Mouse (Mus musculus) intestine, embryonic 15.5 days (tissue): ENCODE results near the gene Defb19. TPM values are rescaled to one million over a fixed set of nuclear protein-coding genes. Genes with fewer than 3 reads are reported as not detected.

Experiments
- ATAC-seq: fragments of 200-750 bp; cut with Nextera tagmentation; 2 replicates; pipeline ENCODE4 v1.8.0; 2017; ENCODE audit warnings: moderate TSS enrichment, moderate library complexity
- H3K27ac ChIP-seq: fragments of 300-500 bp; sonication (generic); 2 replicates; pipeline ENCODE4 v1.5.1; 2015; ENCODE audit warnings: mild to moderate bottlenecking, inconsistent platforms
- H3K27me3 ChIP-seq: fragments of 300-500 bp; sonication (generic); replicated peaks from 2 replicates; pipeline ENCODE4 v1.6.1; 2015; ENCODE audit warnings: inconsistent platforms
- H3K36me3 ChIP-seq: fragments of 300-500 bp; sonication (generic); 2 replicates; pipeline ENCODE4 v1.6.1; 2015; ENCODE audit warnings: inconsistent platforms
- H3K4me1 ChIP-seq: fragments of 300-500 bp; sonication (generic); replicated peaks from 2 replicates; pipeline ENCODE4 v1.6.1; 2015; ENCODE audit warnings: inconsistent platforms
- H3K4me2 ChIP-seq: fragments of 300-500 bp; sonication (generic); replicated peaks from 2 replicates; pipeline ENCODE4 v1.6.1; 2015; ENCODE audit warnings: mild to moderate bottlenecking, inconsistent platforms
- H3K4me3 ChIP-seq: fragments of 300-500 bp; sonication (generic); replicated peaks from 2 replicates; pipeline ENCODE4 v1.5.1; 2015; ENCODE audit warnings: inconsistent platforms
- H3K9ac ChIP-seq: fragments of 300-500 bp; sonication (generic); 2 replicates; pipeline ENCODE4 v1.6.1; 2015; ENCODE audit warnings: inconsistent platforms
- H3K9me3 ChIP-seq: fragments of 300-500 bp; sonication (generic); 2 replicates; pipeline ENCODE4 v1.6.1; 2016; ENCODE audit warnings: inconsistent platforms
- WGBS: fragments of 180-500 bp; shearing (Covaris S2); methylation state at CpG from one replicate; pipeline ENCODE4 v1.1.7; 2015; 5-methylcytosine and 5-hydroxymethylcytosine counted together
- polyA plus RNA-seq: library from polyadenylated mRNA; unstranded; fragments of >200 nt; fragmentation: Nextera tagmentation; extraction: Ambion mirVana; gene quantifications from 2 replicates; pipeline ENCODE4 v1.2.1, GENCODE M21; 2015

Gene Defb19
- polyA plus RNA-seq = not detected in 2 replicates

DNA sequence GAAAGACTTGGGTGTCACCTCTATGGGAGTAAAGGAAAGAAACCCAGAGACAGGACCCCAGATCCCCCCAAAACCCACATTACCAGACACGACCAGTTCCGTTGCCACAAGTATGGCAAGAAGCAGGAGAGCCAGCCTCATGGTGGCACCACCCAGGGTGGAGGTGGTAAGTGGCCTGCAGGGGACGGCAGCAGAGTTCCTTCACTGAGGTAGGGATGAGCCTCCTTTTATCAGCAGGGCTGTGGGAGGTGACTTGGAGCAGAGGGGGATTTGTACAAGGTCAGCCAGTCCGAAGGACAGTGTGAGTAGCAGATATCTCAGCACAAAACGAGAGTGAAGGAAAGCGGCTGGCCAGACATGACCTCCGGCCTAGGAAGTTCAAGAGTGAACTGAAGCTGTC is at the start of gene Defb19:
Gene Defb19, minus strand, starts transcription at position 206 of the 400 bp plus-strand sequence.
- no peak within 1 kb of the TSS for H3K27ac ChIP-seq
- 64% methylated on average over 7 of the region's 7 CpGs for WGBS

DNA sequence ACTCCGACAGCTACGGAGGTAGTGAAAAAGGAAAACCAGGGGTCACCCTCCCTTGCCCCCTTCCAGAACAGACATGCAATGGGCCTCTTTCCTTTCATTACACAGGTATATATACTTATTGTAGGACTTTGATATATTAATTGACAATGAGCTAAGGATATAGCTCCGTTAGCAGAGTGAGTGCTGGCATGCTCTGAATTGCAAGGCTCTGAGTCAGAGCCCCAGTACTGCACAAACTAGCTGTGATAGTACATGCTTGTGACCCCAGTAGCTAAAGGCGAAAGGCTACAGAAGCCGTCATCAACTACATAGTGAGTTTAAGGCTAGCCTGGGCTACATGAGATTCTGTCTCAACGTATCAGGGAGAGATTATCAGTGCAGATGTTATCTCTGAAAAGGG is 49.8 kb upstream of the Defb19 start:
- H3K4me3 ChIP-seq = no peak overlapping the region
- ATAC-seq = no peak
- no peaks in the 10 kb centered on the region for H3K36me3 ChIP-seq
- no peak overlapping the region for H3K4me2 ChIP-seq
- H3K27me3 ChIP-seq = peaks cover 31% of the 10 kb centered on the region
- no peak overlapping the region for H3K9ac ChIP-seq
- H3K27ac ChIP-seq = no peak overlapping the region
- 83% methylated on average over 6 of the region's 6 CpGs for WGBS
- H3K4me1 ChIP-seq = peaks cover 10% of the 10 kb centered on the region
- H3K9me3 ChIP-seq = no peaks in the 10 kb centered on the region

More for the DNA sequence above, at the start of gene Defb19:
- Histone ChIP-seq H3K27me3 (no peaks in the 10 kb centered on the region), H3K36me3 (no peaks in the 10 kb centered on the region), H3K4me2 (no peak within 1 kb of the TSS), H3K9me3 (no peaks in the 10 kb centered on the region), H3K9ac (no peak within 1 kb of the TSS), H3K4me3 (no peak within 1 kb of the TSS), H3K4me1 (no peaks in the 10 kb centered on the region)
- no peak for ATAC-seq

DNA sequence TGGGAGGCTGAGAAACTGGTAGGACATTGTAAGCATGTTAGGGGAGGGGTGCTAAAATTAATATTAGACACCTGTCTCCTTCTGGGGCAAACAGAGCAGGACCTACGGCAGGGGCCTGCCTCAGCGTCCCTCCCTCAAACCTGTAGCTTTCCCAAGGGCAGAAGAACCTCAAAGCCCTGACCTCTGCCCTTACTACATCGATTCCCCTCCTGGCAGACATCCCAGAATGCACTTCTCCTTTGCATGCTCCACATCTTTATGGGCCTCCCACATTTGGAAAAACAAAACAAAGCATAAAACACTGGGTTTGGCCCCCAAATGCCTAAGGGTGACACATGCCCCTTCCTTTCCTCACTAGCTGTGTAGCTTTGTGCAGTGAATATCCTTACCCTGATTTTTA is 49.1 kb upstream of the Defb19 start:
- WGBS = 29% methylated on average over 3 of the region's 3 CpGs
- Histone ChIP-seq H3K4me1 (peaks cover 10% of the 10 kb centered on the region), H3K4me2 (no peak overlapping the region; the same call in 1 of the 2 replicates)

DNA sequence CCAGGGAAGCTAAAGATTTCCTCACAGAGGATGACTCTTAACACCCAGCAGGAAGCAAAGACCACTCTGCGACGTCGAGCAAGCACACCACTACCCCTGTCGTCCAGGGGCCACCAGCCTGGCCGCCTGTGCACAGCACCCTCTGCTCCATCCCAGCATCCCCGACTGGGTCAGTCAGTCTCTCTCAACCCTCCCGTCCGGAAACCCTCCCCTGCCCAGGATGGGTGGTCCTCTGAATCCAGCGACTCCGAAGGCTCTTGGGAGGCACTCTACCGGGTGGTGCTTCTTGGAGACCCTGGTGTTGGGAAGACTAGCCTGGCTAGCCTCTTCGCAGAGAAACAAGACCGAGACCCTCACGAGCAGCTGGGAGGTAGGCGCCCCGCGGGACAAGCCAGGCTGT is 48.0 kb upstream of the Defb19 start:
- H3K4me3 ChIP-seq = peak overlapping the region; percentile 47; the same call in 1 of the 2 replicates
- no peak for ATAC-seq
- peaks cover 29% of the 10 kb centered on the region for H3K27me3 ChIP-seq
- no peaks in the 10 kb centered on the region for H3K36me3 ChIP-seq
- WGBS = 48% methylated on average over 17 of the region's 17 CpGs
- H3K27ac ChIP-seq = peak overlapping the region; percentile 27; the same call in 1 of the 2 replicates
- H3K4me2 ChIP-seq = peak overlapping the region; percentile 77
- no peak overlapping the region for H3K9ac ChIP-seq
- peaks cover 10% of the 10 kb centered on the region for H3K4me1 ChIP-seq
- H3K9me3 ChIP-seq = no peaks in the 10 kb centered on the region

More for the DNA sequence above, 49.1 kb upstream of the Defb19 start:
- Histone ChIP-seq H3K9ac (no peak overlapping the region), H3K27me3 (peaks cover 29% of the 10 kb centered on the region), H3K27ac (no peak overlapping the region), H3K9me3 (no peaks in the 10 kb centered on the region), H3K36me3 (no peaks in the 10 kb centered on the region), H3K4me3 (no peak overlapping the region)
- no peak for ATAC-seq

DNA sequence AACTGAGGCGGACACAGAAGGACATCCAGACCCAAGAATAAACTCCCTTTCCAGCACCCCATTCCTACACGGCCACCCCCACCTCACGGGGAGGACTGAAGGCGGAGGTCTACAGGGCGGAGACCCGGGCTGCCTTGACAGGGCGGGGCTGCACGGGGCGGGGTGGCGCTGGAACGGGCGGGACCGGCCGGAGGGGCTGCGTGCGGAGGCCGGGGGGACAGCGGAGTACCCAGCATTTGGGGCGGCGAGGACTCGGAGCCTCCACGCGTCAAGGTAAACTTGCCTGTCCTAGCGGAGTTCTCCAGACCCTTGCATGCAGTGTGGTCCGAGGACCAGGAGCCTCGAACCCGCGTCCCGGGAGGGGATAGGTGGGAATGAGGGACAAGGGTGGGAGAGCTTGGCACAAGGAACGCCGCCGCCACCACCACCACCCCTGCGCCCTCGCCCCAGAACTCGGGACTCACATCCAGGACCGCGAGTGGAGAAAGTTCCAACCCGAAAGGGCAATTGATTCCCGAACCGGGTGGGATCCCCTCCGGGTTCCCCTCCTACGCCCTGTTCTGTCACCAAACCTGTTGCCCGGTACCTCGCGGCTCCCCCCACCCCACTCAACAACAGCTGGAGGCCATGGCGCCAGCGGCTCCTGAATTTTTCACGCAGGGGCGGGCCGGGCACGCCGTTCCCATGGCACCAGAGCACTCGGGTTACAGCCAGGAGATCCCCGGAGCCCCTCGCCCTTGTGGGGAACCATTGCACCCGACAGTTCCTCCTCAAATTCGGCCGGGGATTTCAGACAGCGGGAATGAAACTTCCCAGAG is 46.9 kb upstream of the Defb19 start, which contains the start of gene Rem1:
Gene Rem1, plus strand, starts transcription at position 178 of the 818 bp plus-strand sequence.
- WGBS = under 1% methylated on average over 55 of the region's 59 CpGs
- Histone ChIP-seq H3K9ac (peak within 1 kb of the TSS; percentile 50), H3K36me3 (no peaks in the 10 kb centered on the region), H3K27me3 (peaks cover 29% of the 10 kb centered on the region), H3K9me3 (no peaks in the 10 kb centered on the region), H3K27ac (peak within 1 kb of the TSS; percentile 27; the same call in 1 of the 2 replicates), H3K4me1 (peaks cover 10% of the 10 kb centered on the region), H3K4me3 (peak within 1 kb of the TSS; percentile 47), H3K4me2 (peak within 1 kb of the TSS; percentile 77)
- peak; percentile 72 for ATAC-seq

DNA sequence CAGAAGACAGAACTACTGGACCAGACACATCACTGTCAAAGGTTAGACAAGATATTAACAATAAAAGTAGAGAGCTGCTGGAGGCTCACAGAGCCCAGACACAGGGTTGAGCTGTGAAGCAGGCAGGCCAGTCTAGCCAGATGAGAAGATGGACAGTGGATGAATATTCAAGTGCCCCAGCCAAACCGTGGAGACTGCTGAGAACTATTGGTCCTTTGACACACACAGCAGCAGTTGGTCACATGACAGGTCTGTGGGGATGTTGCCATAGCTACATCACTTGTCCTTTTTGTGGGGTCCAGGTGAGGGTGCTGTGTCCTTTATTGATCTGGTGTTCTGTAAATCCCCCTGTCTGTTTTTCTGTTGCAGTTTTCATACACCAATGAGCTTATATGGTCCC is 45.1 kb upstream of the Defb19 start:
- ATAC-seq = no peak
- 29% methylated on average over 1 of the region's 1 CpGs for WGBS
- H3K4me1 ChIP-seq = peaks cover 10% of the 10 kb centered on the region
- H3K36me3 ChIP-seq = no peaks in the 10 kb centered on the region
- H3K27ac ChIP-seq = no peak overlapping the region
- no peak overlapping the region for H3K4me2 ChIP-seq
- H3K9me3 ChIP-seq = no peaks in the 10 kb centered on the region
- H3K4me3 ChIP-seq = no peak overlapping the region
- H3K9ac ChIP-seq = no peak overlapping the region
- peaks cover 29% of the 10 kb centered on the region for H3K27me3 ChIP-seq

DNA sequence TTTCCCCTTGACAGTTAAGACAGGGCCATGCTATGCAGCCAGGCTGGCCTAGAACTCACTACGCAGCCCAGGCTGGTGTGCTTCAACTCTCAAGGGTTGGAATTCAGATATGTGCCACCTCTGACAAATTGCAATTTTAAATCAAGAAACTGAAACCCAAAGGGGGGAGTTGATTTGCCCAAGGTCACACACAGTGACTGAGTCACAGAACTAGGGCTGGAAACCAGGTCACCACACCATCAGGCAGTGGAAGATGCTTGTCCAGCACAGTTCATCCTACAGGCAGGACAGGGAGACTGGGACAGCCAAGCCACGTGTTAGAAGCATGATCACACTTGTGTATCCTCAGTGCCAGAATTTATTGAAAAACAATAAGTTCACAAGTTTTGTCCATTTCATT is 44.5 kb upstream of the Defb19 start:
- no peaks in the 10 kb centered on the region for H3K36me3 ChIP-seq
- H3K9me3 ChIP-seq = no peaks in the 10 kb centered on the region
- no peak overlapping the region for H3K9ac ChIP-seq
- no peak for ATAC-seq
- H3K4me3 ChIP-seq = no peak overlapping the region
- peaks cover 29% of the 10 kb centered on the region for H3K27me3 ChIP-seq
- WGBS = 87% methylated on average over 2 of the region's 2 CpGs
- H3K27ac ChIP-seq = no peak overlapping the region
- H3K4me2 ChIP-seq = no peak overlapping the region
- H3K4me1 ChIP-seq = peaks cover 10% of the 10 kb centered on the region

DNA sequence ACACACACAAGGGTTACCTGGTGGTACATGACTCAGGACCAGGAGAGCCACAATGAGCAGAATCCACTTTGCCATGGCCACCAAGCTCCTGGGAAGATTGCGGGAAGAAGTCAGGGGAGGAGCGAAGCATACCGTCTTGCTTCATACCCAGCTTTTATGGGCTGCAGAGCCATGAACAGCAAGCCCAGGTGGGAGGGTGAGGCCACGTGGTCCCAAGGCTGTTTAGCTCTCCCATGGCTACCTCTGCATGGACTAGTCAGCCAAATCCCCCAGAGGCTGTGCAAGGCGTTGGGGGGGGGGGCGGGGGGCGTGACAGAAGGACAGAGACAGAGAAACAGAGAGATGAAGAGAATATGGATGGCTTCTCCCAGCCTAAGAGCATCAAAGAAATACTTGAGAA is 42.8 kb upstream of the Defb19 start, which contains the start of gene Defb25:
Gene Defb25, minus strand, starts transcription at position 101 of the 400 bp plus-strand sequence.
- Histone ChIP-seq H3K27me3 (peaks cover 20% of the 10 kb centered on the region), H3K4me2 (no peak within 1 kb of the TSS)

DNA sequence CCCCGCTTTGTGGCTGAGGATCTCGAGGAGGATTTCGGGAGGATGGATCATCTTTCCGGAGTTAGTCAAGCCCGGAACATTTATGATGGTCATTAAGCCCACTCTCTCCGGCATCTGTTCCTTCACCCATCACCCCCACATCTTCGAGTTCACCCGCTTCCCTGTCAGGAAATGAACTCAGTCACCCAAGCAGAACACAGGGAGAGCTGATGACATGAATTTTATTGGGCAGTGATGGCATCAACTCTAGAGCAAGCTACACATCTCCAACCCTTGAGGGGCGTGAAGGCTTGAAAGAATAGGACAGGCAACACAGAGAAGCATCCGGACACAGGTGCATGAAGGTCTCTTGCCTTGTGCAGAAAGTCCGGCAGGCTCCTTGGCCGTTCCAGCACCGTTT is 42.0 kb upstream of the Defb19 start:
- Histone ChIP-seq H3K4me2 (no peak overlapping the region), H3K27ac (no peak overlapping the region), H3K27me3 (peaks cover 17% of the 10 kb centered on the region), H3K9ac (no peak overlapping the region), H3K4me1 (peaks cover 7% of the 10 kb centered on the region), H3K4me3 (no peak overlapping the region), H3K9me3 (no peaks in the 10 kb centered on the region), H3K36me3 (no peaks in the 10 kb centered on the region)
- ATAC-seq = no peak
- WGBS = 83% methylated on average over 13 of the region's 13 CpGs

More for the DNA sequence above, 42.8 kb upstream of the Defb19 start, which contains the start of gene Defb25:
- H3K4me3 ChIP-seq = no peak within 1 kb of the TSS
- no peak within 1 kb of the TSS for H3K9ac ChIP-seq
- H3K9me3 ChIP-seq = no peaks in the 10 kb centered on the region
- H3K27ac ChIP-seq = no peak within 1 kb of the TSS
- 80% methylated on average over 7 of the region's 7 CpGs for WGBS
- H3K36me3 ChIP-seq = no peaks in the 10 kb centered on the region
- no peak for ATAC-seq
- peaks cover 10% of the 10 kb centered on the region for H3K4me1 ChIP-seq

DNA sequence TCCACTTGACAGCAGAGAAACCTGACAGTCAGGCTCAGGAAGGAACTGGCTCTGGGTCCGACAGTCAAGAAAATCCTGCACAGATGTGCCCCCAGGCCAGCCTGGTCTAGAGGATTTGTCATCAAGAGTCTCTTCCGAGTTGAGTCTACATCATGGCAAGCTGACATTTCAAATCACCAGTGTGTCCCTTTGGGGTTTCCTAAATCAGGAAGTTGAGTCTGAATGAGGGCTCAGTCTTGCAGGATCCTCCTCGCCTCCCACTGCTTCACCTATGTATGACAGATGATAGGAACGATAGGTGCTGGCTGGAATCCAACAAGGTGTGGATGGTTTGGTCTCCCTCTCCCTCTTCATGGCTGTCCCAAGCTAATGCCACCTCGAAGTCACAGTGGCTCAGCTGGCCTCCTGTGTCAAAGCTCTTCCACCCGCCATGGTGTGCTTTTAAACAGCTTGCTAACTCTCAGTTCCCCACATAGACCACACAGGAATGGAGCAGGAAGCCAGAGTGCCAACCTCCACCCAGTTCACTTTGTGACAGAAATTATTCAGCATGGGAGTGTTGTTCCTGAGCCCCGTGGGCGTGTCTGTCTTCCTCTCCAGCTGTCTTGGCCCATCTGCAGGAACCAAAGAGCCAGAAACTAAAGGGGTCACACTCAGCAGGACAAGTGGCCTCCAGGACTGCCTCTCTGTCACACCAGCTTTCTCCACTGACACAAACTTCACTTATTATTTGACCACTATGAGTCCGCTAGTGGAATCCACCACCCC is 40.4 kb upstream of the Defb19 start:
- no peak for ATAC-seq
- Histone ChIP-seq H3K9ac (no peak overlapping the region), H3K27ac (no peak overlapping the region), H3K36me3 (no peaks in the 10 kb centered on the region), H3K4me2 (no peak overlapping the region), H3K4me3 (no peak overlapping the region), H3K9me3 (no peaks in the 10 kb centered on the region), H3K4me1 (no peaks in the 10 kb centered on the region), H3K27me3 (0 out of 2 replicates have a peak, but pooled peaks cover 3% of the 10 kb centered on the region)
- WGBS = 70% methylated on average over 9 of the region's 9 CpGs

DNA sequence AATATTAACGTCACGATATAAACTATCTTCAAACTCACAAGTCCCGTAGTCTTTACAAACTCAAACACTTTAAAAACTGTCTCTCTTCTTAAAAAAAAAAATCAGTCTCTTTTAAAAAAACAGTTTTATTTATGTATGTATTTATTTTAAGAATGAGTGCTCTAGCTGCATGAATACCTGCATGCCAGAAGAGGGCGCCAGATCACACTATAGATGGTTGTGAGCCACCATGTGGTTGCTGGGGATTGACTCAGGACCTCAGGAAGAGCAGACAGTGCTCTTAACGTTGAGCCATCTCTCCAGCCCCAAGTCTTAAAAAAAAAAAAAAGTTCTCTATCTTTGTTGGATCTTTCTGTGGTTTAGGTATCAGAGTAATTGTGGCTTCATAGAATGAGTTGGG is 37.3 kb upstream of the Defb19 start:
- ATAC-seq = no peak
- Histone ChIP-seq H3K4me2 (no peak overlapping the region), H3K27ac (no peak overlapping the region), H3K4me1 (no peaks in the 10 kb centered on the region), H3K27me3 (no peaks in the 10 kb centered on the region), H3K9ac (no peak overlapping the region), H3K4me3 (no peak overlapping the region), H3K9me3 (no peaks in the 10 kb centered on the region), H3K36me3 (no peaks in the 10 kb centered on the region)
- WGBS = 57% methylated on average over 5 of the region's 5 CpGs

DNA sequence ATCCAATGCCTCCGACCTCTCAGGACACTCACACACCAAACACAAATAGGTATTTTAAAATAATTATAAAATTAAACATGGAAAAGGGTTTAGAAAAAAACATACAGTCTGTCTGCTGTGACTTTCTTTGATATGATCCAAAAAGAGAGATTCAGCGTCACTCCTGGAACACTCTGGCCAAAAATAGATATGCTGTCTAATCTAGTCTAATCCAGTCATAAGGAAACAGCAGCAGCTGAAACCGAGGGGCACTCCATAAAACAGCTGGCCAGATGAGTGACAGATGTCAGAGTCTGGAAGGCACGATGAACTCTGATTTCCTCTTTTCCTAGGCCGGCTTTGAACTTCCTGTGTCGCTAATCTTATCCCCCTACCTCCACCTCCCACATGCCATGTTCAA is 36.4 kb upstream of the Defb19 start:
- 71% methylated on average over 6 of the region's 6 CpGs for WGBS
- H3K4me2 ChIP-seq = no peak overlapping the region
- H3K4me3 ChIP-seq = no peak overlapping the region
- H3K36me3 ChIP-seq = no peaks in the 10 kb centered on the region
- no peaks in the 10 kb centered on the region for H3K9me3 ChIP-seq
- H3K27me3 ChIP-seq = no peaks in the 10 kb centered on the region
- H3K9ac ChIP-seq = no peak overlapping the region
- no peak overlapping the region for H3K27ac ChIP-seq
- H3K4me1 ChIP-seq = no peaks in the 10 kb centered on the region
- ATAC-seq = no peak
